In genomic region chr12:73584610-73585240, GRCm38 (mm10) we compare ENCODE assay signal across 9 mouse cellular contexts. TPM values are rescaled to one million over a fixed set of nuclear protein-coding genes. Genes with fewer than 3 reads are reported as not detected.
A peak's percentile ranks its signal among the peaks of the same experiment; 100 is the strongest.
DNase-seq lines count a peak whose midpoint lies in the region; ATAC-seq lines count a peak whose summit lies in the region.
"Had no signal": no experiment of that assay in that cellular context is flagged by ENCODE, and none has a peak within 500 bp of the region (broad histone marks: within the 10 kb centered on the region; RNA-seq: fewer than 3 reads in every experiment).

Gene Prkch, plus strand, starts transcription at chr12:73584796.

- 1% methylated on average over 51 of the region's 61 CpGs for WGBS in forebrain, embryonic 14.5 days
- under 1% methylated on average over 48 of the region's 61 CpGs for WGBS in liver, embryonic 16.5 days (ENCODE audit: insufficient replicate concordance)
- WGBS in stomach, embryonic 14.5 days, result under 1% methylated on average over 41 of the region's 61 CpGs

- no peaks in the 10 kb centered on the region for H3K9me3 ChIP-seq in forebrain, embryonic 14.5 days (replicated peaks; ENCODE audit: control insufficient read depth, low read length)
- no peaks in the 10 kb centered on the region for H3K9me3 ChIP-seq in liver, embryonic 16.5 days (replicated peaks; ENCODE audit: control insufficient read depth, low read length)
- H3K9me3 ChIP-seq in stomach, embryonic 14.5 days (ENCODE audit: control insufficient read depth, low read depth, low read length), result no peaks in the 10 kb centered on the region

- H3K9ac ChIP-seq in forebrain, embryonic 14.5 days (ENCODE audit: low read length), result peak within 1 kb of the TSS; percentile 78
- peak within 1 kb of the TSS; percentile 60 for H3K9ac ChIP-seq in liver, embryonic 16.5 days (ENCODE audit: low read depth, low read length)
- peak within 1 kb of the TSS; percentile 53 for H3K9ac ChIP-seq in stomach, embryonic 14.5 days (replicated peaks; ENCODE audit: low read depth, low read length)

- H3K4me1 ChIP-seq in forebrain, embryonic 14.5 days (ENCODE audit: control insufficient read depth, insufficient read depth, low read length), result no peaks in the 10 kb centered on the region; the same call in 1 of the 2 replicates
- H3K4me1 ChIP-seq in liver, embryonic 16.5 days (ENCODE audit: control insufficient read depth, low read depth, low read length), result peaks cover 3% of the 10 kb centered on the region; the same call in 1 of the 2 replicates
- 0 out of 2 replicates have a peak, but pooled peaks cover 4% of the 10 kb centered on the region for H3K4me1 ChIP-seq in stomach, embryonic 14.5 days (ENCODE audit: control insufficient read depth, insufficient read depth, low read length)

- DNase-seq in layer of hippocampus, adult 11-12 months (ENCODE audit: low spot score), result peak; percentile 57
- DNase-seq in layer of hippocampus, adult 9-10 months (ENCODE audit: low spot score), result no peak
- DNase-seq in forebrain, embryonic 14.5 days (ENCODE audit: low spot score), result peak; percentile 80
- peak; percentile 86 to 88 for DNase-seq in heart, postnatal 10 days
- DNase-seq in kidney, postnatal 36 days, result peak; percentile 89 to 91
- peak; percentile 85 for DNase-seq in neural tube, embryonic 10.5 days (ENCODE audit: extremely low spot score, low spot score)

- peaks cover 15% of the 10 kb centered on the region for H3K27me3 ChIP-seq in forebrain, embryonic 14.5 days (replicated peaks; ENCODE audit: control insufficient read depth, insufficient read depth, low read length)
- peaks cover 35% of the 10 kb centered on the region for H3K27me3 ChIP-seq in liver, embryonic 16.5 days (ENCODE audit: control insufficient read depth, insufficient read depth, low read depth, low read length)
- H3K27me3 ChIP-seq in stomach, embryonic 14.5 days (ENCODE audit: control insufficient read depth, insufficient read depth, low read length), result peaks cover 5% of the 10 kb centered on the region; the same call in 1 of the 2 replicates

- ATAC-seq in forebrain, embryonic 14.5 days, result peak; percentile 92
- ATAC-seq in liver, embryonic 16.5 days (ENCODE audit: low read depth), result peak; percentile 70
- peak; percentile 91 for ATAC-seq in stomach, embryonic 14.5 days (ENCODE audit: insufficient number of reproducible peaks, insufficient read depth, low FRiP score, low read depth)

- H3K36me3 ChIP-seq in forebrain, embryonic 14.5 days (ENCODE audit: control insufficient read depth, insufficient read depth, low read length), result no peaks in the 10 kb centered on the region
- no peaks in the 10 kb centered on the region for H3K36me3 ChIP-seq in liver, embryonic 16.5 days (ENCODE audit: control insufficient read depth, insufficient read depth)
- no peaks in the 10 kb centered on the region for H3K36me3 ChIP-seq in stomach, embryonic 14.5 days (ENCODE audit: control insufficient read depth, insufficient read depth, low read length)

- peak within 1 kb of the TSS; percentile 60 for H3K4me3 ChIP-seq in forebrain, embryonic 14.5 days (ENCODE audit: low read depth, low read length)
- peak within 1 kb of the TSS; percentile 62 for H3K4me3 ChIP-seq in liver, embryonic 16.5 days (ENCODE audit: low read depth, low read length)
- peak within 1 kb of the TSS; percentile 50 for H3K4me3 ChIP-seq in stomach, embryonic 14.5 days (ENCODE audit: low read depth, low read length)

- H3K4me2 ChIP-seq in forebrain, embryonic 14.5 days (ENCODE audit: low read length), result peak within 1 kb of the TSS; percentile 94
- peak within 1 kb of the TSS; percentile 69 for H3K4me2 ChIP-seq in liver, embryonic 16.5 days (ENCODE audit: low read depth, low read length)
- H3K4me2 ChIP-seq in stomach, embryonic 14.5 days (replicated peaks; ENCODE audit: low read depth, low read length), result peak within 1 kb of the TSS; percentile 81

- intact Hi-C loops in heart, postnatal 10 days (cut with DNase I), result loop anchor here (2.0 kb wide), 1 partner anchor 102 kb away; no protein-coding TSS in a partner anchor

- H3K27ac ChIP-seq in forebrain, embryonic 14.5 days (ENCODE audit: low read depth, low read length), result peak within 1 kb of the TSS; percentile 39; the same call in 1 of the 2 replicates
- H3K27ac ChIP-seq in liver, embryonic 16.5 days (ENCODE audit: low read length), result 0 out of 2 replicates have a peak within 1 kb of the TSS, but pooled peaks have one; percentile 3
- H3K27ac ChIP-seq in stomach, embryonic 14.5 days (ENCODE audit: low read length), result peak within 1 kb of the TSS; percentile 41; the same call in 1 of the 2 replicates

RNA-seq across cellular contexts. Expression of gene Prkch, which starts in this region (rescaled TPM):
- polyA plus RNA-seq in forebrain, embryonic 14.5 days (2014; fragmentation: Nextera tagmentation; extraction: Ambion mirVana), result 4.7 and 6.7 TPM in 2 replicates
- total RNA-seq in heart, postnatal 10 days (2021), result 10 to 100 TPM; 28.0 to 30.2 TPM
- polyA plus RNA-seq in liver, embryonic 16.5 days (2015; fragmentation: Nextera tagmentation; extraction: Ambion mirVana), result 1.4 and 1.6 TPM in 2 replicates
- 12.0 and 12.1 TPM in 2 replicates for polyA plus RNA-seq in stomach, embryonic 14.5 days (2014; fragmentation: Nextera tagmentation; extraction: Ambion mirVana)
- total RNA-seq: MEL had no signal
